Mouse (Mus musculus): ENCODE results near the gene Traf3. TPM values are rescaled to one million over a fixed set of nuclear protein-coding genes. Genes with fewer than 3 reads are reported as not detected.
A peak's percentile ranks its signal among the peaks of the same experiment; 100 is the strongest.

Gene Traf3
- polyA plus RNA-seq, 1 experiment from 2014 or later, result 10.8 TPM

DNA sequence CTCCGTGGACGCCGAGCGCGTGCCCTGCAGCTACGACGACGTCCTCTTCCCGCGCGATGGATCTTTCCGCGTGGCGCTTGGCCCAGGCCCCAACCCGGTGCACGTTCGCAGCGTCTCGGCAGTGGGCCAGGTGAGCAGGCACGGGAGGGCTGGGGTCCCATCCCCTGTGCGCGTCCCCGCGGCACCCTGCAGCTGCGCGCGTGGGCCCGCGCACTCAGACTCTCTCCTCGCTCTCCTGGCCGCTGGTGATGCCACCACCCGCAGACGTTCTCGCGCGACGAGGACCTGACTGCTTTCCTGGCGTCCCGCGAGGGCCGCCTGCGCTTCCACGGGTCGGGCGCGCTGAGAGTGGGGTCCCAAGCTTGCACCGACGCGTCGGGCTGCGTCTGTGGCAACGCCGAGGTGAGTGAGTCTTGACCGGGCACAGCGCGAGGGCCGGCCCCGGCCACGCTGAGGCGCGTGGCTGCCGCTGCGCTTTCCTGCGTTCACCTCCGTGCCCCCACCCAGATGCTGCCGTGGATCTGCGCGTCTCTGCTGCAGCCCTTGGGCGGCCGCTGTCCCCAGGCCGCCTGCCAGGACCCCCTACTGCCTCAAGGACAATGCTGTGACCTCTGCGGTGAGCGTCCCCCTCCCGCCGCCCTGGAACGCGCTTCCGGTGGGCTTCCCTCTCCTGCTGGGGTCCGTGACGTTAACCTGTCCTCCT, 108.4 kb downstream of the Traf3 start:
- Histone ChIP-seq H3K9ac (ENCODE audit: low read length) (0 out of 2 replicates have a peak overlapping the region, but pooled peaks have one; percentile 7), H3K27me3 (ENCODE audit: control insufficient read depth, insufficient read depth, low read length) (peaks cover 75% of the 10 kb centered on the region), H3K36me3 (ENCODE audit: control insufficient read depth, insufficient read depth, low read length) (no peaks in the 10 kb centered on the region), H3K4me1 (ENCODE audit: control insufficient read depth, insufficient read depth, low read length) (peaks cover 15% of the 10 kb centered on the region), H3K27ac (replicated peaks; ENCODE audit: low read depth, low read length) (no peak overlapping the region), H3K4me2 (ENCODE audit: low read depth, severe bottlenecking) (peak overlapping the region; percentile 65), H3K9me3 (ENCODE audit: control insufficient read depth, low read length) (no peaks in the 10 kb centered on the region; the same call in 1 of the 2 replicates), H3K4me3 (ENCODE audit: low read depth, low read length) (peak overlapping the region; percentile 31)
- WGBS, result 2% methylated on average over 74 of the region's 80 CpGs
- ATAC-seq (ENCODE audit: insufficient number of reproducible peaks, low FRiP score, low TSS enrichment, low read depth) (0 out of 2 replicates have a peak, but pooled peaks have one; percentile 14), DNase-seq (ENCODE audit: low spot score) (peak; percentile 38)

- DNase-seq (ENCODE audit: low spot score) (peak; percentile 59), ATAC-seq (ENCODE audit: insufficient number of reproducible peaks, low FRiP score, low TSS enrichment, low read depth) (no peak)
- Histone ChIP-seq H3K27ac (replicated peaks; ENCODE audit: low read depth, low read length) (no peak overlapping the region), H3K27me3 (ENCODE audit: control insufficient read depth, insufficient read depth, low read length) (peaks cover 69% of the 10 kb centered on the region), H3K36me3 (ENCODE audit: control insufficient read depth, insufficient read depth, low read length) (no peaks in the 10 kb centered on the region), H3K9me3 (ENCODE audit: control insufficient read depth, low read length) (no peaks in the 10 kb centered on the region; the same call in 1 of the 2 replicates), H3K4me1 (ENCODE audit: control insufficient read depth, insufficient read depth, low read length) (peaks cover 15% of the 10 kb centered on the region), H3K4me3 (ENCODE audit: low read depth, low read length) (peak overlapping the region; percentile 31), H3K4me2 (ENCODE audit: low read depth, severe bottlenecking) (peak overlapping the region; percentile 65), H3K9ac (ENCODE audit: low read length) (peak overlapping the region; percentile 18; the same call in 1 of the 2 replicates)
- WGBS, result 2% methylated on average over 57 of the region's 58 CpGs
These were observed 109.1 kb downstream of the Traf3 start for GRCm38 (mm10) chr12:111275150-111275841.

DNA sequence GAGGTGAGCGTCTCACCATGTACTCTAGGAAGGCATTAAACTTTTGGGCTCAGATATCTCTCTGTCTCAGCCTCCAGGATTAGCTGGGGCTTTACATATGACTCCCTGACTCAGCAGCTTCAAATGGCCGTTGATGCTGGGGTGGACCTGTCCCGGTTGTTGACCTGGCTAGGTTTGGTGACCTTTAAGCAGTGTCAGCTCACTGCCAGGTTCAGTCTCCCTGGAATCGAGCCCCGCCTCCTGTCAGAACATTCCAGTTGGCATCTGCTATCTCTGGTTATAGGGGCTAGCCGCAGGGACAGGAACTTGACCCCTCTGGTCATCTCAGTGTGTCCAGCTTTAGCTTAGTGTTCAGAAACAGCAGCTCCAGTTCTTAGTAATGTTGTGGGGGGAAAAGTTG, 110.2 kb downstream of the Traf3 start:
- 43% methylated on average over 6 of the region's 6 CpGs for WGBS
- no peak for ATAC-seq (ENCODE audit: insufficient number of reproducible peaks, low FRiP score, low TSS enrichment, low read depth)

GRCm38 (mm10) chr12:111283573-111283972, 117.4 kb downstream of the Traf3 start:
- no peak overlapping the region for H3K27ac ChIP-seq (replicated peaks; ENCODE audit: low read depth, low read length)
- no peaks in the 10 kb centered on the region for H3K27me3 ChIP-seq (ENCODE audit: control insufficient read depth, insufficient read depth, low read length)
- 80% methylated on average over 4 of the region's 4 CpGs for WGBS
- ATAC-seq (ENCODE audit: insufficient number of reproducible peaks, low FRiP score, low TSS enrichment, low read depth), result peak; percentile 35; the same call in 1 of the 2 replicates
- DNase-seq (ENCODE audit: low spot score), result no peak
- no peak overlapping the region for H3K4me3 ChIP-seq (ENCODE audit: low read depth, low read length)
- no peaks in the 10 kb centered on the region for H3K36me3 ChIP-seq (ENCODE audit: control insufficient read depth, insufficient read depth, low read length)
- H3K9ac ChIP-seq (ENCODE audit: low read length), result no peak overlapping the region
- H3K4me1 ChIP-seq (ENCODE audit: control insufficient read depth, insufficient read depth, low read length), result peaks cover 7% of the 10 kb centered on the region
- no peak overlapping the region for H3K4me2 ChIP-seq (ENCODE audit: low read depth, severe bottlenecking)
- H3K9me3 ChIP-seq (ENCODE audit: control insufficient read depth, low read length), result no peaks in the 10 kb centered on the region; the same call in 1 of the 2 replicates

More for the DNA sequence above, 110.2 kb downstream of the Traf3 start:
- Histone ChIP-seq H3K9me3 (ENCODE audit: control insufficient read depth, low read length) (no peaks in the 10 kb centered on the region; the same call in 1 of the 2 replicates), H3K4me1 (ENCODE audit: control insufficient read depth, insufficient read depth, low read length) (peaks cover 15% of the 10 kb centered on the region), H3K27me3 (ENCODE audit: control insufficient read depth, insufficient read depth, low read length) (peaks cover 58% of the 10 kb centered on the region), H3K27ac (replicated peaks; ENCODE audit: low read depth, low read length) (no peak overlapping the region), H3K36me3 (ENCODE audit: control insufficient read depth, insufficient read depth, low read length) (no peaks in the 10 kb centered on the region), H3K4me2 (ENCODE audit: low read depth, severe bottlenecking) (no peak overlapping the region), H3K4me3 (ENCODE audit: low read depth, low read length) (no peak overlapping the region), H3K9ac (ENCODE audit: low read length) (no peak overlapping the region)
- DNase-seq (ENCODE audit: low spot score), result no peak

GRCm38 (mm10) chr12:111284532-111284931, 118.4 kb downstream of the Traf3 start:
- H3K27ac ChIP-seq (replicated peaks; ENCODE audit: low read depth, low read length), result no peak overlapping the region
- ATAC-seq (ENCODE audit: insufficient number of reproducible peaks, low FRiP score, low TSS enrichment, low read depth) (peak; percentile 28; the same call in 1 of the 2 replicates), DNase-seq (ENCODE audit: low spot score) (peak; percentile 58)
- H3K36me3 ChIP-seq (ENCODE audit: control insufficient read depth, insufficient read depth, low read length), result no peaks in the 10 kb centered on the region
- no peaks in the 10 kb centered on the region for H3K27me3 ChIP-seq (ENCODE audit: control insufficient read depth, insufficient read depth, low read length)
- H3K4me1 ChIP-seq (ENCODE audit: control insufficient read depth, insufficient read depth, low read length), result peaks cover 7% of the 10 kb centered on the region
- 18% methylated on average over 10 of the region's 10 CpGs for WGBS
- H3K4me2 ChIP-seq (ENCODE audit: low read depth, severe bottlenecking), result peak overlapping the region; percentile 43; the same call in 1 of the 2 replicates
- no peaks in the 10 kb centered on the region for H3K9me3 ChIP-seq (ENCODE audit: control insufficient read depth, low read length)
- H3K4me3 ChIP-seq (ENCODE audit: low read depth, low read length), result peak overlapping the region; percentile 17; the same call in 1 of the 2 replicates
- peak overlapping the region; percentile 37 for H3K9ac ChIP-seq (ENCODE audit: low read length)

DNA sequence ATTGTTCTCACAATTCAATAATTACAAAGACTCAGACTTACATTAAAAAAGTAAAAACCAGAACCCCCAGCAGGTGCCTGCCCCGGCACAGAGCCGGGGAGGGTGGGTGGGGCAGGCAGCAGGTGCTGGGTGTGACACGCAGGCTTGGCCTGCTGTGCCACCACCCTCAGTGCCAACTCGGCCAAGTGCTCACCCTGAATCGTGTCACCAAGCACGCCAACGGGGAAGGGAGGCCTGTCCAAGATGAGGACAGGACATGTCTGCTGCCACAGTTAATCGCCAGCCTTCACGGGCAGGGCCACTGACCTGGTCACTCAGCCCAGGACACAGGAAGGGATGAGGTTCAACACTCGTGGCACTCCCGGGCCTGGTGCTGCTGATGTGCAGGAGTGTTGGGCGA, 126.9 kb downstream of the Traf3 start:
- peaks cover 28% of the 10 kb centered on the region for H3K36me3 ChIP-seq (ENCODE audit: control insufficient read depth, insufficient read depth, low read length)
- ATAC-seq (ENCODE audit: insufficient number of reproducible peaks, low FRiP score, low TSS enrichment, low read depth) (no peak), DNase-seq (ENCODE audit: low spot score) (no peak)
- no peaks in the 10 kb centered on the region for H3K9me3 ChIP-seq (ENCODE audit: control insufficient read depth, low read length)
- 92% methylated on average over 12 of the region's 12 CpGs for WGBS
- no peaks in the 10 kb centered on the region for H3K4me1 ChIP-seq (ENCODE audit: control insufficient read depth, insufficient read depth, low read length)
- H3K27me3 ChIP-seq (ENCODE audit: control insufficient read depth, insufficient read depth, low read length), result no peaks in the 10 kb centered on the region
- H3K4me2 ChIP-seq (ENCODE audit: low read depth, severe bottlenecking), result no peak overlapping the region
- H3K4me3 ChIP-seq (ENCODE audit: low read depth, low read length), result no peak overlapping the region
- H3K27ac ChIP-seq (replicated peaks; ENCODE audit: low read depth, low read length), result no peak overlapping the region
- H3K9ac ChIP-seq (ENCODE audit: low read length), result no peak overlapping the region

- Histone ChIP-seq H3K4me2 (ENCODE audit: low read depth, severe bottlenecking) (no peak overlapping the region), H3K27ac (replicated peaks; ENCODE audit: low read depth, low read length) (no peak overlapping the region), H3K4me3 (ENCODE audit: low read depth, low read length) (no peak overlapping the region), H3K9me3 (ENCODE audit: control insufficient read depth, low read length) (no peaks in the 10 kb centered on the region), H3K4me1 (ENCODE audit: control insufficient read depth, insufficient read depth, low read length) (no peaks in the 10 kb centered on the region), H3K9ac (ENCODE audit: low read length) (no peak overlapping the region), H3K27me3 (ENCODE audit: control insufficient read depth, insufficient read depth, low read length) (no peaks in the 10 kb centered on the region), H3K36me3 (ENCODE audit: control insufficient read depth, insufficient read depth, low read length) (peaks cover 29% of the 10 kb centered on the region)
- ATAC-seq (ENCODE audit: insufficient number of reproducible peaks, low FRiP score, low TSS enrichment, low read depth) (no peak), DNase-seq (ENCODE audit: low spot score) (no peak)
- 94% methylated on average over 27 of the region's 27 CpGs for WGBS
These were observed 135.3 kb downstream of the Traf3 start for GRCm38 (mm10) chr12:111301322-111302017.

DNA sequence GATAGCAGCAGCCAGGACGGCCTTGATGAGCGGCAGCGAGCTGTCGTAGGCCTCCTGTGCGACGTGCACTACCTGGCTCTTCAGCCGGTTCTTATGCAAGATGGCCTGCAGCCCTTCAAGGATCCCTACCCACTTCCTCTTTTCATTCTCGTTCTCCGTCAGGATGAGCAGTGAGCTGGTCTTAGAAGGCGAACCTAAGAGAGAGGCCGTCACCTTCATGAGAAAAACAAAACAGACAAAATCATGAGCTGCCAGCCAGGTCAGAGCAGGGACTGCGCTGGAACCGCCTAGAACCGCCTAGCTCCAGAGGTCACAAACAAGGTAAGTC, 135.8 kb downstream of the Traf3 start:
- no peaks in the 10 kb centered on the region for H3K4me1 ChIP-seq (ENCODE audit: control insufficient read depth, insufficient read depth, low read length)
- no peak overlapping the region for H3K4me2 ChIP-seq (ENCODE audit: low read depth, severe bottlenecking)
- H3K9me3 ChIP-seq (ENCODE audit: control insufficient read depth, low read length), result no peaks in the 10 kb centered on the region
- H3K4me3 ChIP-seq (ENCODE audit: low read depth, low read length), result no peak overlapping the region
- WGBS, result 93% methylated on average over 14 of the region's 14 CpGs
- H3K9ac ChIP-seq (ENCODE audit: low read length), result no peak overlapping the region
- H3K36me3 ChIP-seq (ENCODE audit: control insufficient read depth, insufficient read depth, low read length), result peaks cover 32% of the 10 kb centered on the region
- no peak overlapping the region for H3K27ac ChIP-seq (replicated peaks; ENCODE audit: low read depth, low read length)
- no peaks in the 10 kb centered on the region for H3K27me3 ChIP-seq (ENCODE audit: control insufficient read depth, insufficient read depth, low read length)
- ATAC-seq (ENCODE audit: insufficient number of reproducible peaks, low FRiP score, low TSS enrichment, low read depth) (no peak), DNase-seq (ENCODE audit: low spot score) (no peak)
